Mouse (Mus musculus) embryonic facial prominence, embryonic 12.5 days (tissue): ENCODE measurements at regions not wholly inside any gene's neighbourhood (a gene's known extent, or its start where the extent isn't known, plus 50 kb on each side); places are given as distances from the start of the nearest gene placed in this dataset.

Source experiments
- ATAC-seq: fragments of 200-750 bp; cut with Nextera tagmentation; 2 replicates; pipeline ENCODE4 v1.8.0; 2017; ENCODE audit not compliant: insufficient number of reproducible peaks, insufficient read depth, low FRiP score, low TSS enrichment
- H3K27ac ChIP-seq: fragments of 300-500 bp; sonication (generic); 2 replicates; pipeline ENCODE4 v1.5.1; 2016; ENCODE audit warnings: mild to moderate bottlenecking
- H3K27me3 ChIP-seq: fragments of 300-500 bp; sonication (generic); 2 replicates; pipeline ENCODE4 v1.6.1; 2016; ENCODE audit warnings: mild to moderate bottlenecking, moderate library complexity
- H3K36me3 ChIP-seq: fragments of 300-500 bp; sonication (generic); 2 replicates; pipeline ENCODE4 v1.6.1; 2016; ENCODE audit warnings: mild to moderate bottlenecking
- H3K4me1 ChIP-seq: fragments of 300-500 bp; sonication (generic); 2 replicates; pipeline ENCODE4 v1.6.1; 2016
- H3K4me2 ChIP-seq: fragments of 300-500 bp; sonication (generic); replicated peaks from 2 replicates; pipeline ENCODE4 v1.6.1; 2016; ENCODE audit warnings: mild to moderate bottlenecking, moderate library complexity
- H3K4me3 ChIP-seq: fragments of 300-500 bp; sonication (generic); 2 replicates; pipeline ENCODE4 v1.5.1; 2016; ENCODE audit warnings: mild to moderate bottlenecking
- H3K9ac ChIP-seq: fragments of 300-500 bp; sonication (generic); 2 replicates; pipeline ENCODE4 v1.6.1; 2016; ENCODE audit warnings: mild to moderate bottlenecking, moderate library complexity
- H3K9me3 ChIP-seq: fragments of 300-500 bp; sonication (generic); 2 replicates; pipeline ENCODE4 v1.6.1; 2016; ENCODE audit warnings: mild to moderate bottlenecking, moderate library complexity
- WGBS: fragments of 180-500 bp; shearing (Covaris S2); methylation state at CpG from one replicate; pipeline ENCODE4 v1.1.7; 2016; 5-methylcytosine and 5-hydroxymethylcytosine counted together

DNA sequence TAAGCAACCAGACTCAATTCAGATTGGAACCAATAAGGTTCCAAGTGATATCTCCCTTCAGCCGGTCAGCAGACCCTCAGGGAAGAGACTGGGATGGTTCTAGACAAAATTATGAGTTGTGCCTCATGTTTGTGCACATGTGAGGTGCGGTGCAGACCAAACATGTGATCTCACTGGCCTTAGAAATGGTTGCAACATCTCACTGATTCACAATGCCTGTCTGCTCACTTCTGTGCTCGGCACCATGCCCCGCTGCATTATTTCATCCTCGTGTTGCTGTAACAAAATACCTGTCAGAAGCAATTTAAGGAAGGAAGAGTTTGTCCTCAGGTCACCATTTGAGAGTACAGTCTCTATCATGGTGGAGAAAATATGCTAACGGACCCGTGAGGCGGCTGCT is 66.9 kb upstream of the Dusp10 start:
- WGBS, result 82% methylated on average over 8 of the region's 8 CpGs
- Histone ChIP-seq H3K9me3 (no peaks in the 10 kb centered on the region), H3K4me1 (no peaks in the 10 kb centered on the region), H3K9ac (no peak overlapping the region), H3K27me3 (no peaks in the 10 kb centered on the region), H3K4me3 (no peak overlapping the region), H3K4me2 (no peak overlapping the region), H3K27ac (no peak overlapping the region), H3K36me3 (no peaks in the 10 kb centered on the region)
- ATAC-seq, result no peak

DNA sequence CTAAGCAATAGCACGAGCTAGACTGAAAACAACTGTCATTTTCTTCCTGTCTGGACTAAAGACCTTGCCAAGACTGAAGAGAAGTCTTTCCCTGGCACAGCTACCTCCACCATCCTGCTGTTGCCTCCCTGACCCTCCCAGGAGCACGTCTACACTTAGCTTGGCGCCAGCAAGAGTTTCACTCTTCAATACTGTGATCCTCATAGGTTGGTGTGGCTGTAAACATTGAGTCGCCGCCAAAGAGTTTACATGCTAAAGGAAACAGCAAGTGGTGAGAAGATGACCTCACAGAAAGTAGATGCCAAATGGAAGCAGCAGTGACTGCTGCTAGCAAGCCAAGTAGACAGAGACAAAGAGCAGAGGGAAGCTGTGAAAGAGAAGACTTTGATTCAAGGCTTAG is 66.0 kb upstream of the Dusp10 start:
- H3K27me3 ChIP-seq, result no peaks in the 10 kb centered on the region
- H3K36me3 ChIP-seq, result no peaks in the 10 kb centered on the region
- no peaks in the 10 kb centered on the region for H3K4me1 ChIP-seq
- 84% methylated on average over 5 of the region's 5 CpGs for WGBS
- no peak overlapping the region for H3K4me2 ChIP-seq
- no peak overlapping the region for H3K4me3 ChIP-seq
- H3K27ac ChIP-seq, result no peak overlapping the region
- no peaks in the 10 kb centered on the region for H3K9me3 ChIP-seq
- ATAC-seq, result no peak
- H3K9ac ChIP-seq, result no peak overlapping the region

DNA sequence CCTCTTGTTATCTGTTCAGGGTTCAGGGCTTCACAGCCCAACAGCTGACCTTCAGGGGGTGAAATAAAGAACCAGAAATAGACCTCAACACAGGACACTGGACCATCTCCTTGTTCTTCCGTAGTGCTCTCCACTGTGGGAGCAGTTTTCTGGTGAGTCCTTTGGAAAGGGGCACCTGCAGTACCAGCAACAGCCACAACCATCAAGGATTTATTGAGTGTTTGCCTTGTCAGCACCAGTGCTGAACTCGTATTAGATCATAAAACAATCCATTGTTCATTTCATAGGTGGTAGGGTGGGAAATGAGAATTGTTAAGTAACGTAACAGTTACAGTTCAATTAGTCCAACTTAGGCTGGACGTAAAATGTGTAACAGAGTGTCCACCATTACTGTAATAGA is 63.9 kb upstream of the Dusp10 start:
- Histone ChIP-seq H3K4me1 (no peaks in the 10 kb centered on the region), H3K4me2 (no peak overlapping the region), H3K36me3 (no peaks in the 10 kb centered on the region), H3K9ac (no peak overlapping the region), H3K9me3 (no peaks in the 10 kb centered on the region), H3K27me3 (no peaks in the 10 kb centered on the region), H3K27ac (no peak overlapping the region), H3K4me3 (no peak overlapping the region)
- WGBS, result 80% methylated on average over 4 of the region's 4 CpGs
- ATAC-seq, result no peak

DNA sequence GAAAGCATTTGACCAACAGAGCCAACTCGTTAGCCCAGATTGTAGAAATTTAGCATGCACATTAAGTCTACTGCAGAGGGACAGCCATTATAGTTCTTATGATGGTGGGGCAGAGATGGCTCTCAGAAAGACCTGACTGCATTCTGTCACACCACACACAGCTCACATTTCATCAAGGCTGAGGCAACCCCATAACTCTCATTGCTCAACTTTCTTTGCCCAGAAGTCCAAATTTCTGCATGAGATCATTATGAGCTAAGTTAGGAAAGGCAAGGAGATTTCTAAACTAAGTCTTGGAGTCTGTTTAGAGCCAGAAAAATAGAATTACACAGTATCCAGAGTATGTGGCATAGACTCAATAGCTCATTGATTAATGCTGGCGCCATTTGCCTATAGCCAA is 59.0 kb upstream of the Dusp10 start:
- no peak overlapping the region for H3K4me3 ChIP-seq
- WGBS, result 95% methylated on average over 2 of the region's 2 CpGs
- H3K27me3 ChIP-seq, result no peaks in the 10 kb centered on the region
- no peaks in the 10 kb centered on the region for H3K36me3 ChIP-seq
- no peak overlapping the region for H3K9ac ChIP-seq
- H3K4me1 ChIP-seq, result no peaks in the 10 kb centered on the region
- no peak overlapping the region for H3K4me2 ChIP-seq
- H3K27ac ChIP-seq, result no peak overlapping the region
- no peak for ATAC-seq
- no peaks in the 10 kb centered on the region for H3K9me3 ChIP-seq

DNA sequence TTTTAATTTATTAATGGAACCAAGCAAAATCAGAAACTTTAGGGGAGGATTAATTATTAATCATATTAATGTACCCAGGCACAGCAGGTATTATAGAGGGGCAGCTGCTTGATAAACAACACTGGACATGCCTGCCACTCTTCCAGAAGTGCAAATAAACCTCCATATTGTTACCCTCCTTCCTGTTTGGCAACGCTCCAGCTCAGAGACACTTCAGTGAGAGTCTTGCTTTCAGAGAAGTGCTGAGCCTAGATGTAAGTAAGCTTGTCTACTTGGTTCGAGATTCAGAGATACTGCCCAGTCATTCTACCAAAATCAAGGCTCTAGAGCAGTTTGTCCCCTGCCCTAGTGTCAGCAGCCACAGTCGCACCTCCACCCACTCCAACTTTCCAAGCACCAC is 56.7 kb upstream of the Dusp10 start:
- no peak overlapping the region for H3K9ac ChIP-seq
- no peaks in the 10 kb centered on the region for H3K36me3 ChIP-seq
- 82% methylated on average over 3 of the region's 3 CpGs for WGBS
- no peak overlapping the region for H3K4me2 ChIP-seq
- ATAC-seq, result no peak
- no peak overlapping the region for H3K4me3 ChIP-seq
- no peaks in the 10 kb centered on the region for H3K27me3 ChIP-seq
- no peak overlapping the region for H3K27ac ChIP-seq
- H3K4me1 ChIP-seq, result no peaks in the 10 kb centered on the region
- H3K9me3 ChIP-seq, result no peaks in the 10 kb centered on the region

DNA sequence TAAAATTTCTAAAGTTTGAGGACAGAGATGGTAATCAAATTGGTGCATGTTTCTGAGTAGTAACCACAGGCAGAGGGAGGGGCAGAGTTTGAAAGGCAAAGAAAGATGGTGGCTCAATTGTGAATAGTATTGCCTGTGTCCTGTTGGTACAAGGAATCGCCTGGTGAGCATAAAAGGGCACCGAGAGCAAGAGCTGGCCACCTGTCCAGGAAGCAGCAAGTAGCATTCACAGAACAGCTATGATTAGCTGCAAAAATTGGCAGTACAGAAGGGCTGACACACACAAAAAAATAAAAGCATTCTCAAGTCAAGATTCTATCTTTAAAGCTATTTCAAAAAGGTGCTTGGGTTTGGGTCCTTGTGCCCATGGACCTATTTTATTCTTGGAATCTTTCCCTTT is 51.7 kb upstream of the Dusp10 start:
- Histone ChIP-seq H3K4me2 (no peak overlapping the region), H3K4me1 (no peaks in the 10 kb centered on the region), H3K27me3 (no peaks in the 10 kb centered on the region), H3K9me3 (no peaks in the 10 kb centered on the region), H3K36me3 (no peaks in the 10 kb centered on the region), H3K27ac (no peak overlapping the region), H3K4me3 (no peak overlapping the region), H3K9ac (no peak overlapping the region)
- ATAC-seq, result no peak
- WGBS, result 77% methylated on average over 2 of the region's 2 CpGs

DNA sequence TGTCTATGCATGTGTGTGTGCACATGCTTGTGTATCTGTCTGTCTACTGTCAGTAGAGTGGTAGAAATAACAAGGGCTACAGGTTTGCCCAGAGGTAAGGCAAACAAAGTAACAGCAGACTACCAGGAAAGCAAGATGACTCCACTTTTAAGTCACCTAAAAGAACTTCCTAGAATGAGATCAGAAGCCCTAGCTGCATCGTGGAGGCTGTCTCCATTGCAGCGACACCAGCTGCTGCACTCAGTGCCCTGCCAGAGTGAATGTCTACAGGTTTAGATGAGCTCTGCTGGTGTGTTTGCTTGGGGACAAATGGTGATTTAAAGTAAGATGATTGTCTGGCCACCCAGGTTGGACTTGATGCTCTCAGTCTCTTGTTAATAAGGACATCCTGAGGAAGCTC is 50.6 kb upstream of the Dusp10 start:
- Histone ChIP-seq H3K27ac (no peak overlapping the region), H3K9ac (no peak overlapping the region), H3K4me2 (no peak overlapping the region), H3K4me3 (no peak overlapping the region), H3K27me3 (no peaks in the 10 kb centered on the region), H3K4me1 (no peaks in the 10 kb centered on the region), H3K9me3 (no peaks in the 10 kb centered on the region), H3K36me3 (no peaks in the 10 kb centered on the region)
- 96% methylated on average over 2 of the region's 2 CpGs for WGBS
- no peak for ATAC-seq

DNA sequence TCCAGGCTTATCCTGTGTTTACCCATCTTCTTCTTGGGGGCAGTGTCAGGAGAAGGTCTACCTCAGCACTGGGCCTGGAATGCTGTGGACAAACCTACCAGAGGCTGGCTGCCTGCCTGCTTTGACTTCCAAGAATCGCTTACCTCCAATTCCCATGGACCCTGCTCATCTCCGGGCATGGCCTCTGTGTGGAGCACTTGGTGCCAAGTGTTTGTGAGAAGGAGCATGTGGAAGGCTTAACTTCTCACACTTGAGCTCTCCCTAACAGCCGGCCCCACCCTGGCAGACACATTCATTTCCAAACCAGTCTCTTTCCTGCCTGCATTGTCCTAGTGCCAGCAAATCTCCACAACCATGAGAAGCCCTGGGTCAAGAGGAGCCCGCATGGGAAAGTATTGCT is 49.8 kb upstream of the Dusp10 start:
- H3K36me3 ChIP-seq, result no peaks in the 10 kb centered on the region
- no peak overlapping the region for H3K4me3 ChIP-seq
- H3K4me2 ChIP-seq, result no peak overlapping the region
- H3K4me1 ChIP-seq, result no peaks in the 10 kb centered on the region
- no peak overlapping the region for H3K27ac ChIP-seq
- H3K27me3 ChIP-seq, result no peaks in the 10 kb centered on the region
- ATAC-seq, result no peak
- WGBS, result 86% methylated on average over 4 of the region's 4 CpGs
- no peak overlapping the region for H3K9ac ChIP-seq
- no peaks in the 10 kb centered on the region for H3K9me3 ChIP-seq
